Mouse (Mus musculus) intestine, postnatal 0 days (tissue): ENCODE measurements around the gene Gm4981. TPM values are rescaled to one million over a fixed set of nuclear protein-coding genes. Genes with fewer than 3 reads are reported as not detected.

Experiments used
- ATAC-seq: fragments of 200-750 bp; cut with Nextera tagmentation; 2 replicates; pipeline ENCODE4 v1.8.0; 2017; ENCODE audit warnings: mild to moderate bottlenecking, moderate TSS enrichment, moderate library complexity
- H3K27ac ChIP-seq: fragments of 300-500 bp; sonication (generic); 2 replicates; pipeline ENCODE4 v1.5.1; 2014; ENCODE audit warnings: mild to moderate bottlenecking, low read depth, low read length, moderate library complexity
- H3K27me3 ChIP-seq: fragments of 300-500 bp; sonication (generic); replicated peaks from 2 replicates; pipeline ENCODE4 v1.6.1; 2014; ENCODE audit warnings: low read length, mixed read lengths; ENCODE audit not compliant: control insufficient read depth, insufficient read depth
- H3K36me3 ChIP-seq: fragments of 300-500 bp; sonication (generic); 2 replicates; pipeline ENCODE4 v1.6.1; 2014; ENCODE audit warnings: mild to moderate bottlenecking, moderate library complexity; ENCODE audit not compliant: control insufficient read depth, insufficient read depth
- H3K4me1 ChIP-seq: fragments of 300-500 bp; sonication (generic); replicated peaks from 2 replicates; pipeline ENCODE4 v1.6.1; 2014; ENCODE audit warnings: antibody characterized with exemption, low read length, mixed read lengths; ENCODE audit not compliant: control insufficient read depth, insufficient read depth
- H3K4me2 ChIP-seq: fragments of 300-500 bp; sonication (generic); replicated peaks from 2 replicates; pipeline ENCODE4 v1.6.1; 2014; ENCODE audit warnings: low read depth, mild to moderate bottlenecking, moderate library complexity
- H3K4me3 ChIP-seq: fragments of 300-500 bp; sonication (generic); 2 replicates; pipeline ENCODE4 v1.5.1; 2014; ENCODE audit warnings: low read depth, low read length
- H3K9ac ChIP-seq: fragments of 300-500 bp; sonication (generic); 2 replicates; pipeline ENCODE4 v1.6.1; 2014; ENCODE audit warnings: mild to moderate bottlenecking, low read depth, low read length
- H3K9me3 ChIP-seq: fragments of 300-500 bp; sonication (generic); 2 replicates; pipeline ENCODE4 v1.6.1; 2016; ENCODE audit warnings: mixed run types; ENCODE audit not compliant: control insufficient read depth
- CTCF ChIP-seq: sonication (generic); IDR thresholded peaks from 2 replicates; pipeline ENCODE4 v1.5.1; 2016; ENCODE audit warnings: low read depth, mild to moderate bottlenecking, control low read depth, antibody characterized with exemption, moderate library complexity
- WGBS: fragments of 180-500 bp; shearing (Covaris S2); extraction: QIAGEN DNeasy Blood & Tissue Kit; methylation state at CpG from one replicate; pipeline ENCODE4 v1.1.7; 2014; 5-methylcytosine and 5-hydroxymethylcytosine counted together
- polyA plus RNA-seq: library from polyadenylated mRNA; unstranded; fragments of >200 nt; fragmentation: Nextera tagmentation; extraction: Ambion mirVana; gene quantifications from 2 replicates; pipeline ENCODE4 v1.2.1, GENCODE M21; 2015

The Gm4981 gene
- not detected in 2 replicates for polyA plus RNA-seq

DNA sequence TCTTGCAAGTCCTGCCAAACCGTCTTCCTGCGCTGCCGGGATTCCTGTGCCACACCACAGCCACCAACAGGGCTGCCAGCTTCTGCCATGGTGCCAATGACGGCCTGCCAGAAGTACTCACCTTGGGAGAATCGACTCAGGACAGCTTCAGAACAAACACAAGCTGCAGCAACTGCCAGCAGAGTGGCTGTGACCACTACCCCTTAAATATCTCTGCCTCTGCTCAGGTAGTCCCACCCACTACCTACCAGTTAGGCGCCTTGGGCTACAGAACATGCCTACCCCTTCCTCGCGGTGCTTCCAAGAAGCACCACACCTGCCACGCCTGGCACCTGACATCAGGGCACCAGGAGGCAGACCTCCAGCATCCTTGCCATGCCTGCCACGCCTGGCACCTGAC, at the start of gene Gm4981:
Gene Gm4981 (minus strand): TSS at position 89 of the 400 bp plus-strand sequence.
- Histone ChIP-seq H3K4me1 (no peaks in the 10 kb centered on the region), H3K36me3 (no peaks in the 10 kb centered on the region), H3K9ac (no peak within 1 kb of the TSS), H3K27ac (no peak within 1 kb of the TSS), H3K4me3 (no peak within 1 kb of the TSS), H3K27me3 (no peaks in the 10 kb centered on the region), H3K9me3 (peaks cover 18% of the 10 kb centered on the region), H3K4me2 (no peak within 1 kb of the TSS)
- ATAC-seq = no peak
- WGBS = 87% methylated on average over 10 of the region's 10 CpGs
- no peak for TF ChIP-seq CTCF

DNA sequence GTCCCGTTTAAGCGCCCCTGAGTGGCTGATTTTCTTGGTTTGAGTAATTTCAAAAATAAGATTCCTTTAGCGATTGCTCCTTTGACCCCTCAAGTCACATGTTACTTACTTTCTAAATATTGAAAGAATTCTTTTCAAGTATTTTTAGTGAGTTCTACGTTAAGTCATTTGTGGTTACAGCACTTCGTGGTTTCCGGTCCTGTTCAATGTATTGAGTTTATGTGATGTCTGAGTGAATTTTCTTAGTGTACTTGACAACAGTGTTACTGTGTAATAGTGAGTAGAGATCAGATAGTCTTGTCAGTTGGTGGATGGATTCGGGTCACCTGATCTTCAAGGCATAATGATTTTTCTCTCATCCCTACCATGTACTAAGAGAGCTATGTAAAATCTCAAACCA, 45.7 kb upstream of the Gm4981 start:
- Histone ChIP-seq H3K4me3 (no peak overlapping the region), H3K27me3 (no peaks in the 10 kb centered on the region), H3K27ac (no peak overlapping the region), H3K36me3 (peaks cover 58% of the 10 kb centered on the region), H3K9me3 (no peaks in the 10 kb centered on the region), H3K4me1 (no peaks in the 10 kb centered on the region), H3K9ac (no peak overlapping the region), H3K4me2 (no peak overlapping the region)
- WGBS = 94% methylated on average over 7 of the region's 7 CpGs
- no peak for TF ChIP-seq CTCF
- no peak for ATAC-seq

DNA sequence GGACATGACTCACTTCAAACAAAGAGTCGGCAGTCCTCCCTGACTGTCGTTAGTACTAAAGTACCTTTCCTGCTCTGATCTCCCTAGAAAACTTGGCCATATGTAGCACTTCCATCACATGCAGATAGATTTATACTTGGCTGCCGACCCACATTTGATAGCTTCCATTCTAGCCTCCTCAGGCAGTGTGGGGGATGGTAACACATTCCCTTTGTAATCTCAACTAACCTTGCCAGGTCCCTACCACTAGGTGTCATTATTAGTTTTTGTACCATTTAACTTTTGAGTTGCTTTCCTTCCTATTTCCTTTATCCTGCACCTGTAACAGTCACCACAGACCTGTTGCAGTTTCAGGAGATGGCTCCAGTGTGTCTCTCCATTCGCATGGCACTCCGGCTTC, 22.0 kb upstream of the Gm4981 start:
- WGBS = 48% methylated on average over 5 of the region's 5 CpGs
- no peak overlapping the region; the same call in 1 of the 2 replicates for H3K4me2 ChIP-seq
- H3K9ac ChIP-seq = no peak overlapping the region
- no peak overlapping the region for H3K27ac ChIP-seq
- H3K27me3 ChIP-seq = no peaks in the 10 kb centered on the region
- no peak overlapping the region for H3K4me3 ChIP-seq
- ATAC-seq = no peak
- peaks cover 40% of the 10 kb centered on the region for H3K36me3 ChIP-seq
- no peaks in the 10 kb centered on the region for H3K9me3 ChIP-seq
- H3K4me1 ChIP-seq = peaks cover 4% of the 10 kb centered on the region; the same call in 1 of the 2 replicates
- TF ChIP-seq CTCF = peak; percentile 50

DNA sequence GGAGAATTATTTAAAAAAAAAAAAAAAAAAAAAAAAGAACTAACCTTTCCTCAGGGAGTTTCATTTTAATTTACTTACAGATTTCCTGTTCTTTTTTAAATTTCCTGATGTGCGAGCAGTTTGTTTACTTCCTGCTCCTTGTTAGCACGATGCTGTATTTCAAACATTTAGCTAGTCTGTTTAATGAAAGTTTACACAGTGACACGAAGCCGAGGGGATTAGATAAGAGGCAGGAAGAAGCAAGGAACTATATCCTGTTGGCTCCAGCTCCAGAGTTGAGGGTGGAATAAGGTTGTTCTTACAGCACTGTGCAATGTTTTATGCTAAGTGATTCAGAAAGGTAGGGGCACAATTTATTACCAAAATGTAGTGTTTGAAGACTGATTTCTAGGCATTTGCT, 19.5 kb upstream of the Gm4981 start:
- WGBS = 0% methylated on average over 4 of the region's 4 CpGs
- Histone ChIP-seq H3K36me3 (peaks cover 21% of the 10 kb centered on the region), H3K27ac (peak overlapping the region; percentile 87; the same call in 1 of the 2 replicates), H3K9me3 (no peaks in the 10 kb centered on the region), H3K4me1 (peaks cover 4% of the 10 kb centered on the region; the same call in 1 of the 2 replicates), H3K4me2 (peak overlapping the region; percentile 71), H3K27me3 (no peaks in the 10 kb centered on the region), H3K4me3 (peak overlapping the region; percentile 98), H3K9ac (peak overlapping the region; percentile 78; the same call in 1 of the 2 replicates)
- no peak for TF ChIP-seq CTCF
- ATAC-seq = no peak

DNA sequence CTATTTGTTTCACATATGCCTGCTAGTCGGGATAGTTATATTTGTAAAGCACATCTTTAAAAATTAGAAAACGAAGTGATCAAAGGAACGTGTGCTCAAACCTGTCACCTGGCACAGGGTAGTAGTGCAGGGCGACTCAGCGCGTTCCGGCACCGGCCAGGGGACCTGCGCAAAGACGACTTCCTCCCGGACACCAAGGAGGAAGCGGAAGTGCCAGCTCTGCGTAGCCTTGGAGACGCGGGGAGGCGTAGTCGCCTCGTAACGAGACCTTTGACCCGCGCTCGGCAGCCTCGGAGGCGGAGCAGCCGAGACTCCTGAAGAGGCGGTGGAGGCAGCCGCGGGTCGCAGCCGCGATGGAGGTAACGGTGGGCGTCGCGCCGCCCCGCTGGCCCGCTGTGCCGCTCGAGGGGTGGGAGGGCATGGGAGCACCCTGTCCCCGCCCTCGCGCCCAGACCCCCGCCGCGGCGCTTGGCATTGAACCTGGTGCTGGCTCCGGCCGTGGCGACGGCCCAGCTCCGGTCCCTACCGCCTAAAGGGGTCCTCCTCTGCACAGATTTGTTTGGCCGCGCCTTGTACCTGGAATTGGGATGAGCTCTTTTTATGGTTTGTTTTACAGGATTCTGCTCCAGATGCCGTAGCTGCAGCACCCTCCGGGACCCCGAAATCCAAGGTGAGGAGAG, 18.9 kb upstream of the Gm4981 start, which contains the start of gene Gcc2:
Gene Gcc2 (plus strand): TSS at position 285 of the 680 bp plus-strand sequence.
- peak within 1 kb of the TSS; percentile 87 for H3K27ac ChIP-seq
- H3K4me3 ChIP-seq = peak within 1 kb of the TSS; percentile 98
- H3K4me2 ChIP-seq = peak within 1 kb of the TSS; percentile 71
- no peaks in the 10 kb centered on the region for H3K27me3 ChIP-seq
- peaks cover 4% of the 10 kb centered on the region; the same call in 1 of the 2 replicates for H3K4me1 ChIP-seq
- H3K9ac ChIP-seq = peak within 1 kb of the TSS; percentile 78
- peaks cover 17% of the 10 kb centered on the region for H3K36me3 ChIP-seq
- under 1% methylated on average over 58 of the region's 58 CpGs for WGBS
- no peaks in the 10 kb centered on the region for H3K9me3 ChIP-seq
- peak; percentile 97 for ATAC-seq
- TF ChIP-seq CTCF = no peak

DNA sequence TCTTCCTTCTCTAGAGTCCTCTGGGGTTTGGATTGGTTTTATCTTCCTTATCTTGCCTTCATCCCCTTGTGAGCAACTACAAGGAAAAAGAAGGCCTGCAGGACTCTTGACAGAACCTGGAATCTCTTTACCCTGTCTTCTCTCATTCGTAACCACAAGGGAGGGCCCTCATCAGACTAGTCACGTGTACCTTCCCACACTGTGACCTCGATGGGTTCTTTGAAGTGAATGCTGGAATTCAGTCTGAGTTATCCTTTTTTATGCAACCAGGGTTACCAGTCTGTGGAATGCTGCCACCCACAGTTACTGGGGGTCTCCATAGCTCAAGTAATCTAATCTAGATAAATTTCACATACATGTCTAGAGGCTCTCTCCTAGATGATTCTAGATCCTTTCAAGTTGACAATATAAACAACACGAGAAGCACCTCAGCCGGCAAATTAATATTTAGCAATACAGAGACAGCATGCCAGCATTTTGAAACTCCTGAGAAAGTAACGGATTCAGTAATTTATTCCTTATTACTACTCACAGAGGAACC, 18.2 kb upstream of the Gm4981 start:
- no peak for ATAC-seq
- no peak overlapping the region for H3K27ac ChIP-seq
- peak overlapping the region; percentile 98 for H3K4me3 ChIP-seq
- no peak overlapping the region for H3K9ac ChIP-seq
- WGBS = 23% methylated on average over 6 of the region's 6 CpGs
- peaks cover 4% of the 10 kb centered on the region; the same call in 1 of the 2 replicates for H3K4me1 ChIP-seq
- H3K4me2 ChIP-seq = peak overlapping the region; percentile 71
- H3K9me3 ChIP-seq = no peaks in the 10 kb centered on the region
- TF ChIP-seq CTCF = no peak
- H3K36me3 ChIP-seq = peaks cover 11% of the 10 kb centered on the region
- H3K27me3 ChIP-seq = no peaks in the 10 kb centered on the region
